Mouse (Mus musculus): ENCODE data around the gene 5730596B20Rik. TPM values are rescaled to one million over a fixed set of nuclear protein-coding genes. Genes with fewer than 3 reads are reported as not detected.

The 5730596B20Rik gene
- polyA plus RNA-seq, 1 experiment from 2014 or later = 0.61 TPM

DNA sequence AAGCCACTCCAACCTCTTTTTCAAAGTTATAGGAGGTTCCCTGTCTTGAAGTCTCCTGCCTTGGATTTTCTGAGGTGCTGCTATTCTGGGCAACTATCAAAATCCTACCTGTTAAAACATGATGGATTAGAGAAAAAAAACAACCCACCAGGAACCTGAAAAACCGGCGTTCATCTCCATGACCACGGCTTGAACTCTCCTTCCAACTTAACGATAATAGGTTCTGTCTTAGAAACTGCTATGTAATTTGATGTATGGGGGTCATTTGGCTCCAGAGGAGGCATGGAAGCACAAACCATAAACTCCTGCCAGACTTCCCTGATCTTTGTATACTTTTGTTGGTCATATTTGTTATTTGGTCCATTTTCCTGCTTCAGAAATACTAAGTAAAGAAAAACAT is 3.6 kb upstream of the 5730596B20Rik start:
- no peak overlapping the region for H3K9ac ChIP-seq (ENCODE audit: low read depth, low read length)
- TF ChIP-seq CTCF (IDR thresholded peaks at IDR 0.05; ENCODE audit: low read depth) = no peak
- no peak for ATAC-seq
- H3K36me3 ChIP-seq (ENCODE audit: control insufficient read depth, insufficient read depth) = no peaks in the 10 kb centered on the region; the same call in 1 of the 2 replicates
- no peak overlapping the region for H3K4me3 ChIP-seq (ENCODE audit: low read depth, low read length)
- no peak overlapping the region for H3K27ac ChIP-seq (ENCODE audit: low read depth, low read length)
- 20% methylated on average over 4 of the region's 4 CpGs for WGBS
- no peaks in the 10 kb centered on the region for H3K4me1 ChIP-seq (replicated peaks; ENCODE audit: control insufficient read depth, insufficient read depth, low read length)
- no peaks in the 10 kb centered on the region for H3K9me3 ChIP-seq (ENCODE audit: control insufficient read depth)
- H3K4me2 ChIP-seq (replicated peaks; ENCODE audit: low read depth) = peak overlapping the region; percentile 62; the same call in 1 of the 2 replicates
- H3K27me3 ChIP-seq (replicated peaks; ENCODE audit: control insufficient read depth, insufficient read depth, low read length) = peaks cover 19% of the 10 kb centered on the region; the same call in 1 of the 2 replicates

DNA sequence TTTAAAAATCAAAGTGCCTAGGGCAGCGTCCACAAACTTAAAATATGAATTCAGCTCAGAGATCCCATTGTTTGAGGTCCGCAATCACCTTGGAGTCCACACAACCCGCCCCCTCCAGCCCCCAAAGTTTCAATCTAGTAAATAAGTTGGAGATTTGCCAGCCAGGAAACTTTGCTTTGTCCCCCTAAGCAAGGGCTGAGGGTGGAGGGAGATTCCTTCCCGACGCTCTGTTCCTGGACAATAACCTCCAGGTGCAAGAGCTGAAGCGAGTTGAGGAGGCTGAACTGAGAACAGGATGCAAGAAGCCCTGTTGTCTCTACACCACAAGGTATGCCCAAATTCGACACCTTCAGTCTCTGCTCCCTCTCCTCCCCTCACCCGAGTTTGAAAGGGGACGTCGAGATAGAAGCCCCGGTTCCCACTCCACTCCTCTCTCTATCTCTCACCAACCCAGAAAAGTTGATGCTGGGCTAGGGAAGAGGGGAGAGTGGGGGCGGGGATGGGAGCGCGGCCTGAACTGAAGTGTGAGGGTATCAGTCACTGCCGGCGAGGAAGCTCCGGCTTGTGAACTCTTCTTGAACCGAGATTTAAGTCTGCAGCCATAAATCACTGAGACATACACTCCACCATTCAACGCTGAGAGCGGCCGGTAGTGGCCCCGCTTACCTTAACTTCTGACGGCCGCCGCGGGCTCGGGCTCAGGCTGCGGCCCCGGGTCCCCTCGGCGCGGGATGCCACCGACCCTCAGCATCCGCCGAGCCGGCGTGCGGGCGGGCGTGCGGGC is 2.1 kb upstream of the 5730596B20Rik start:
- Histone ChIP-seq H3K36me3 (ENCODE audit: control insufficient read depth, insufficient read depth) (no peaks in the 10 kb centered on the region; the same call in 1 of the 2 replicates), H3K27ac (ENCODE audit: low read depth, low read length) (peak overlapping the region; percentile 87), H3K27me3 (replicated peaks; ENCODE audit: control insufficient read depth, insufficient read depth, low read length) (peaks cover 24% of the 10 kb centered on the region; the same call in 1 of the 2 replicates), H3K4me2 (replicated peaks; ENCODE audit: low read depth) (peak overlapping the region; percentile 76), H3K4me1 (replicated peaks; ENCODE audit: control insufficient read depth, insufficient read depth, low read length) (no peaks in the 10 kb centered on the region), H3K9ac (ENCODE audit: low read depth, low read length) (peak overlapping the region; percentile 68), H3K4me3 (ENCODE audit: low read depth, low read length) (peak overlapping the region; percentile 61), H3K9me3 (ENCODE audit: control insufficient read depth) (no peaks in the 10 kb centered on the region)
- WGBS = 5% methylated on average over 41 of the region's 41 CpGs
- no peak for TF ChIP-seq CTCF (IDR thresholded peaks at IDR 0.05; ENCODE audit: low read depth)
- peak; percentile 38; the same call in 1 of the 2 replicates for ATAC-seq

DNA sequence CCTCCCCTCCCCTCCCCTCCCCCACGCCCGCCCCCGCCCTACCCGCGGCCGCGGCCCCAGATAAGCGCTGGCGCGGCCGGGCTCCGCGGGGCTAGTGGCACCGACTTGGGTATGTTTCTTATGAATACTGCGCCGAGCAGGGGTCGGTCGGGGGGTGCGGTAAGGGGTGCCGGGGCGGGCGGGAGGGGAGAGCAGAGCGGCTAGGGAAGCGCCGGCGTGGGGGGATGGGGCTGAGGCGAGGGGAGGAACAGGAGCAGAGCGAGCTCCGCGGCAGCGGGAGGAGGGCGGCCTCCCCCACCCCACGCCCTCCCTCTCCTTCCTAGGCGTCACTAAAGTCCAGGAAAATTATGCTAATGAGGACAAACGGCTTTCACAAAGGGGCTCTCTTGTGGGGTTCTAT is 1.4 kb upstream of the 5730596B20Rik start:
- Histone ChIP-seq H3K4me3 (ENCODE audit: low read depth, low read length) (peak overlapping the region; percentile 61), H3K27ac (ENCODE audit: low read depth, low read length) (peak overlapping the region; percentile 87), H3K36me3 (ENCODE audit: control insufficient read depth, insufficient read depth) (no peaks in the 10 kb centered on the region), H3K4me2 (replicated peaks; ENCODE audit: low read depth) (peak overlapping the region; percentile 76), H3K4me1 (replicated peaks; ENCODE audit: control insufficient read depth, insufficient read depth, low read length) (no peaks in the 10 kb centered on the region), H3K9me3 (ENCODE audit: control insufficient read depth) (no peaks in the 10 kb centered on the region), H3K27me3 (replicated peaks; ENCODE audit: control insufficient read depth, insufficient read depth, low read length) (peaks cover 24% of the 10 kb centered on the region; the same call in 1 of the 2 replicates), H3K9ac (ENCODE audit: low read depth, low read length) (peak overlapping the region; percentile 68)
- WGBS = 1% methylated on average over 22 of the region's 35 CpGs
- ATAC-seq = peak; percentile 27; the same call in 1 of the 2 replicates
- no peak for TF ChIP-seq CTCF (IDR thresholded peaks at IDR 0.05; ENCODE audit: low read depth)

GRCm38 (mm10) chr6:52176391-52176790 is 907 bp upstream of the 5730596B20Rik start:
- Histone ChIP-seq H3K9me3 (ENCODE audit: control insufficient read depth) (no peaks in the 10 kb centered on the region), H3K4me3 (ENCODE audit: low read depth, low read length) (peak overlapping the region; percentile 61), H3K27ac (ENCODE audit: low read depth, low read length) (peak overlapping the region; percentile 87), H3K9ac (ENCODE audit: low read depth, low read length) (peak overlapping the region; percentile 68; the same call in 1 of the 2 replicates), H3K36me3 (ENCODE audit: control insufficient read depth, insufficient read depth) (no peaks in the 10 kb centered on the region), H3K4me1 (replicated peaks; ENCODE audit: control insufficient read depth, insufficient read depth, low read length) (no peaks in the 10 kb centered on the region), H3K27me3 (replicated peaks; ENCODE audit: control insufficient read depth, insufficient read depth, low read length) (peaks cover 24% of the 10 kb centered on the region; the same call in 1 of the 2 replicates), H3K4me2 (replicated peaks; ENCODE audit: low read depth) (peak overlapping the region; percentile 76)
- ATAC-seq = no peak
- TF ChIP-seq CTCF (IDR thresholded peaks at IDR 0.05; ENCODE audit: low read depth) = no peak
- WGBS = 3% methylated on average over 6 of the region's 6 CpGs

- no peaks in the 10 kb centered on the region for H3K36me3 ChIP-seq (ENCODE audit: control insufficient read depth, insufficient read depth)
- no peaks in the 10 kb centered on the region for H3K9me3 ChIP-seq (ENCODE audit: control insufficient read depth)
- H3K4me1 ChIP-seq (replicated peaks; ENCODE audit: control insufficient read depth, insufficient read depth, low read length) = no peaks in the 10 kb centered on the region
- H3K4me3 ChIP-seq (ENCODE audit: low read depth, low read length) = peak overlapping the region; percentile 61
- H3K27me3 ChIP-seq (replicated peaks; ENCODE audit: control insufficient read depth, insufficient read depth, low read length) = peaks cover 15% of the 10 kb centered on the region; the same call in 1 of the 2 replicates
- peak overlapping the region; percentile 87 for H3K27ac ChIP-seq (ENCODE audit: low read depth, low read length)
- peak overlapping the region; percentile 61 for H3K9ac ChIP-seq (ENCODE audit: low read depth, low read length)
- 31% methylated on average over 9 of the region's 9 CpGs for WGBS
- H3K4me2 ChIP-seq (replicated peaks; ENCODE audit: low read depth) = peak overlapping the region; percentile 76
- TF ChIP-seq CTCF (IDR thresholded peaks at IDR 0.05; ENCODE audit: low read depth) = no peak
- ATAC-seq = no peak
Observed at GRCm38 (mm10) chr6:52177806-52178205, 508 bp downstream of the 5730596B20Rik start.

DNA sequence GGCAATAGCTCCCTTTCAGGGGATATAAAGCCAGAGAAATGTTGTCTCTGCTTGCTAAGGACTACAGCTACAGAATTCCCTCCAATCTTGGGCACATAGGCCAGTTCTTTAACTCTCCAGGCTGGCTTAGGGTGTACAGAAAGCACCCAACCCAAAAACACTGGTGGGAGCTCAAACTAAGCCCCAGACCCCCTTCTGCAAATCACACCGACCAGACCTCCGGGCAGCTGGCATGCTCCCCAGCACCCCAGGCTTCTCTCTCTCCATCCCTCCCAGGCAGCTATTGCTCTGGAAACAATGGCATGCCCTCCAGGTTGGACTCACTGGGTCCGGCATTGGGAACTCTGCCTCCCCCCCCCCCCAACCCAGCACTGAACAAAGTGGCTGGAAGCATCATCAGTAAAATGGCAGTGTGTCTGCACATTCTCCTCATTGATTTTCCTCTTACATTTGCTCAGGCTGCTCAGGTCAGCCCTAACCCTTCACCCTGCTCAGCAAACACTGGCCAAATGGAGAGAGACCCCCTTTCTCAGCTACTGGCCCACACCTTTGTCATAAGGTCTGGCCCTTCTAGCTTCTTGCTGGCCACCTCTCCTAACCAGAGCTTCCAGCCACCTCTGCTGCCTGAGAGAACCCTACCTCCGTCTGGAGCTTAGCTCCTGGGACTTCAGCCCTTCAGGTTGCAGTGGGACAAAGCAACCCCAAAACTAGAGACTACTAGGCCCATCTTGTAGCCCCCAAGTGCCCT is 1.8 kb downstream of the 5730596B20Rik start:
- Histone ChIP-seq H3K4me1 (replicated peaks; ENCODE audit: control insufficient read depth, insufficient read depth, low read length) (no peaks in the 10 kb centered on the region), H3K27me3 (replicated peaks; ENCODE audit: control insufficient read depth, insufficient read depth, low read length) (peaks cover 15% of the 10 kb centered on the region; the same call in 1 of the 2 replicates), H3K9me3 (ENCODE audit: control insufficient read depth) (no peaks in the 10 kb centered on the region), H3K4me3 (ENCODE audit: low read depth, low read length) (peak overlapping the region; percentile 61), H3K27ac (ENCODE audit: low read depth, low read length) (peak overlapping the region; percentile 58), H3K36me3 (ENCODE audit: control insufficient read depth, insufficient read depth) (no peaks in the 10 kb centered on the region), H3K4me2 (replicated peaks; ENCODE audit: low read depth) (peak overlapping the region; percentile 76), H3K9ac (ENCODE audit: low read depth, low read length) (peak overlapping the region; percentile 61)
- TF ChIP-seq CTCF (IDR thresholded peaks at IDR 0.05; ENCODE audit: low read depth) = no peak
- 49% methylated on average over 4 of the region's 4 CpGs for WGBS
- ATAC-seq = no peak

Data from intestine, postnatal 0 days (tissue).